Mouse (Mus musculus): Measurements from ENCODE around the gene Tcf21. TPM values are rescaled to one million over a fixed set of nuclear protein-coding genes. Genes with fewer than 3 reads are reported as not detected.

Tcf21 gene
- total RNA-seq (2023), result not detected in 4 replicates

GRCm38 (mm10) chr10:22819871-22820590 is at the start of gene Tcf21:
Gene Tcf21, minus strand, starts transcription at chr10:22820174.

Other genes with a start within 250 kb of the Tcf21 start
- gene Slc2a12, start 175.2 kb downstream of the Tcf21 start, total RNA-seq (2023), result not detected in 4 replicates
- gene Tbpl1, start 88.2 kb downstream of the Tcf21 start, total RNA-seq (2023), result 45.2 to 55.5 TPM (median 49.7 TPM) in 4 replicates